Mouse (Mus musculus) CH12F3 (cell line): Measurements from ENCODE around the gene Cyp2c40.
"Not testable (repeated sequence)": the region's sequence is repeated elsewhere in the genome, so short reads cannot be mapped to it uniquely, and the experiment has no call there.

ENCODE experiments used
- in situ Hi-C: fragments of 300-500 bp; cut with MboI; formaldehyde crosslinking; loops from 2 replicates; pipeline ENCODE4 v1.14.3; 2020; ENCODE audit warnings: low sequenced_read_pairs

The Cyp2c40 gene

GRCm38 (mm10) chr19:39812714-39813113, at the start of gene Cyp2c40:
Cyp2c40 (minus strand) TSS chr19:39812814.
- in situ Hi-C loops: not testable (repeated sequence)

GRCm38 (mm10) chr19:39820931-39821330, 8.3 kb upstream of the Cyp2c40 start:
- in situ Hi-C loops: not testable (repeated sequence)

GRCm38 (mm10) chr19:39816400-39816799, 3.8 kb upstream of the Cyp2c40 start:
- in situ Hi-C loops: not testable (repeated sequence)

- in situ Hi-C loops: not testable (repeated sequence)
These were observed 3.4 kb upstream of the Cyp2c40 start for GRCm38 (mm10) chr19:39815991-39816390.

DNA sequence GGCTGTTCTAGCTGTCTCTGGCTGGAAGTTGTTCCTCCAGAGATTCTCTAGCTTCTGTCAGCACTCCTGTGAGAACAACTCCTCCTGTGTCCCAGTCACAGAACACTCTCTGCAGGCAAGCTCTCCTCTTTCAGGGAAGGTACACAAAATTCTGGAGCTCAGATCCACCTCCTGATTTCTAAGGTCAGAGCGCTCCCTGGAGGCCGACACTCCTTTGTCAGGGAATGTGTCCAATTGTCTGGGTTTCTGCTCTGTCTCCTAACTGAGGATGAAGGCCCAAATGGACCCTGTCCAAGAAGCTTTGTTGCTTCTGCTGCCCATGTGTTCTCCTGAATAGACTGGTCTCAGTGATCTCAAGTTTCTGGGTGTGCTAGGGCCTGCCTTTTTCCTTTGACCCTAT, 27.2 kb downstream of the Cyp2c40 start:
- in situ Hi-C loops: not testable (repeated sequence)

- in situ Hi-C loops: no loop called here
These were observed 67.3 kb downstream of the Cyp2c40 start for GRCm38 (mm10) chr19:39745357-39745756.

DNA sequence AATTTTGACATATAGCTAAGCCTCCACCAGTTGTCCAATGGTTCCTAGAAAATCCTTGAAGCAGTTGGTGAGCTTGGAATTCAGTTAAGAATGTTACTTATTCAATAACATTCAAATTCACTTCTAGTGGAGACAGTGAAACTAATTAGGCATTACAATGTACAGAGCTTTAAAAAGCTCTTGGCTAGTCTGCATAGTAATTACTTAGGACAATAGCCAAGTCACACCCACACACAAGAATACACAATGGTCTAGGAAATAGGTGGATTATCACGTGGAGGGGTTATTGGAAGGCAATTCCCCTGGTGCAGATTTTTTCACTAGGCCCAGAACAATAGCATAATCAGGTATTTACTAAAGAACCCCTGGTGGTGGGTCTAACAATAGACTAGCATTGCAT, 68.3 kb downstream of the Cyp2c40 start:
- in situ Hi-C loops: not testable (repeated sequence)

- in situ Hi-C loops: no loop called here
These were observed 71.7 kb downstream of the Cyp2c40 start, which contains the start of gene Cyp2c68 for GRCm38 (mm10) chr19:39740920-39741319. Cyp2c68 (minus strand) TSS chr19:39741054.
